Mouse (Mus musculus) cerebellum, postnatal 36 days (tissue): Measurements from ENCODE around the gene Mpped2.

Source experiments
- DNase-seq, 2 experiments: peaks; one replicate each; pipeline ENCODE4 v3.0.0; 2021 to 2022; ENCODE audit warnings: mixed read lengths in 2 of 2

Gene Mpped2

DNA sequence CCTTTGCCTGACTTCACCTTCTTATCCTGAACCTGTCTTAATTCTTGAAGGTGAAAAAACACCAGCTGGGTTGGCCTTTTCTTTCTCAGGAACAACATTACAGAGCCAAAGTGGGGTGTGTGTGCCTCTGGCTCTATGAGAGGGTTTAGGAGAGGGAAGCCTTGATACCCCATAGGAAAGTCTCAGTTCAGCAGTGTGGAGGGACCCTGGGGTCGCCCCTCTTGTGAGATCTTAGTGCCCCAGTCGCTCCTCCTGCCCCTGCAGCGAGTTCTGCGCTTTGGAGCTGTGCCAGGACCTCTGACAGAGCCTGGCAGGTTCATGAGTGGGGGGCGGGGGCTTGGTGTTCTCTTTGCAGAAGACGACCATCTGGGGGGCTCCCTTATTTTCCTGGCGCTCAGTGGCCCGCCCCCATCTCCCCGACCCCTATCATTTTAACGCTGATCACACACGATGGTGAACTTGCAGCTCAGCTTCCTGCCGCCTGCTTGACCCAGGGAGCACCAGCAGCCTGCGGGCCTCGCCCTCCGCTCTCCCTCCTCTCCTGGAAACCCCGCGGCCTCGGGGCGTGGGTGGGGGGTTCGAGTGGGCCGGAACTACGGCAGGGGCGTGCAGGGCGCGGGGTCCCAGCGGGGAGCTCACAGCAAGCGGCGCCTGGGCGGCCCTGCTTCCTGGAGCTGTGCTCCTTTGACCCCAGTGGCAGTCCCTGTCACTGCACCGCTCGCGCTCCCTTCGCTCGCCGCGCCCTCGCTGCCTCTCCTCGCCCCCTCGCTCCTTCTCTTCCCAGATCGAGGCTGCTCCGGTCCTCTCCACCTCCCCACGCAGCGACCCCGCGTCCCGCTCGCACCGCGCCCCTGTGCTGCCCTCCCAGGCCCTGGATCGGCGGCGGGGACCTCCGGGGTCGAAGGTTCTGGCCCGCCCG is at the start of gene Mpped2:
TSS of gene Mpped2 (plus strand) at position 487 of the 919 bp plus-strand sequence.
- peak; percentile 65 to 71 for DNase-seq

GRCm38 (mm10) chr2:106644782-106645181 is 48.3 kb upstream of the Mpped2 start:
- DNase-seq: no peak

DNA sequence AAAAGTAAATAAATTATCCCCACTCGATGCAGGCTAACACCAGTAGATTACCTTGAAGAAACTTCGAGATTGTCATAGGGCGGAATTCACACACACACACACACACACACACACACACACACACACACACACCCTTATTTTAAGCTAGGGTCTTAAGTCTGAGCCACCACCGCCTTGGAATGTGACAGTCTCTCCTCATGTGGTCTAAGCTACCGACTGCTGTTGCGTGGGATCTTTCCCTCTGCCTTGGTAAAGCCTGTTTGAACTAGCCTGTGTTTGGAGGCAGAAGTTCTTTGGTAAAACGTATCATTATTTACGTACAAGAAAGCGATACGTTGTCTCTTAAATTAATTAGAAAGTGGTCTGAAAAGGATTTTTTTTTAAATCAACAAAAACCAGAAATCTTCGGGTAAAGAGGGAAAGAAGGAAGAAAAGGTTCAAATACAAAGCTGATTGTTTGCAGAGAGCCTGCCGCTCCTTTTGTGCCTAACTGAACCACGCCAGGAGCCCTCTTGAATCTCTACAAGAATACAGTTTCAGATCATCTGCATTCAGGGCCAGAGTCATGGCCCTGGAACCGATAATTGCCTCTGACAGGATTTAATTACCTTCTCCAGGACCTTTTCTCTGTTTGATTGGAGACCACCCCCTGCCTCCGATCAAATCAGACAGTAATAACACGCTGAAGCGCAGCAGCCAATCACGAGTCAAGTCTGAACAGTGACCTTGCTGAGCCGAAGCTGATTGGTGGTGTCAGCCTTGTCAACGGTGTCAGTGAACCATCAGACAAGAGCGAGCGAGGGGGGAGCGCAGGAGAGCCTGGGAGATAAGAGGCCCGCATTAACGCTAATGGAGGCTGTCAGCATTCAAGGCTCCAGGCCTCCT is 43.1 kb upstream of the Mpped2 start:
- peak; percentile 86 to 88 for DNase-seq

GRCm38 (mm10) chr2:106652151-106652550 is 40.9 kb upstream of the Mpped2 start:
- no peak for DNase-seq

DNA sequence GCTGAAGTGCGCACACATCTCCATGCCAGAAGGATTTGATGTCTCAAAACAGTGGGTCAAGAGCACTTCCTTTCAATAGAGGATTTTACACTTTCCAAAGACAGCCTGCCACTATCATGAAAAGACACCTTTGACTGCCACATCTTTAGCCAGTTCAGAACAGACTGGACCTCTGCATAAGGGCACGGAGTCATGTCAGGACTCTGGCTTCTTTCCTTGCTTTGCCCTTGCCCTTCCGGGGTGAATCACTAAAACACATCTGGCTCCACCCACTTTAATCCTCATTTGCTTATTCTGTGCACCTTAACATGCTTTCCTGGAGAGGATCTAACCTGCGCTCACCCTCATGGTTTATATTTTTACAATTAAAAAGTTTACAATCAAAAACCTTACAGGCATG is 40.3 kb upstream of the Mpped2 start:
- DNase-seq: no peak

DNA sequence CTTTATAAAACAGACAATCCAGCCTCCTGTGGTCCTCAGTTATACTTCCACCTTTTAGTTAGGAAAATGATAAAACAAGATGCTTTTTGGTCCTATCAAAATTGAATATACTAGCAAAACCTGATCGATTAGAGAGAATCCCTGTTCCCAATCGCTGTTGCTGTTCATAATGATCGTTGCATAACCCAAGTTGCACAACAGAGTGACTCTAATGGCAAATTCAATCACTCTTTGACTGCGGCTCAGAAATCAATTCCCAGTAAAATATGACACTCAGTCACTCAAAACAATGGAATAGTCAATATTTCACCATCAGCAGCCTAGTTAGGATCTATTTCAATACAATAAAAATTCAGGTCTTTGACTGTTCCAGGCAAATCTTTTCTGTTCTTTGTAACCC is 39.8 kb upstream of the Mpped2 start:
- no peak for DNase-seq

- DNase-seq: no peak
Measured at GRCm38 (mm10) chr2:106655271-106655670, 37.8 kb upstream of the Mpped2 start.

GRCm38 (mm10) chr2:106665271-106665670 is 27.8 kb upstream of the Mpped2 start:
- no peak for DNase-seq

GRCm38 (mm10) chr2:106674319-106674718 is 18.8 kb upstream of the Mpped2 start:
- no peak for DNase-seq

GRCm38 (mm10) chr2:106677449-106677848 is 15.6 kb upstream of the Mpped2 start:
- DNase-seq: no peak

- DNase-seq: no peak
Measured at GRCm38 (mm10) chr2:106679720-106680455, 13.2 kb upstream of the Mpped2 start.

GRCm38 (mm10) chr2:106683185-106683831 is 9.8 kb upstream of the Mpped2 start:
- no peak for DNase-seq

GRCm38 (mm10) chr2:106683832-106684231 is 9.2 kb upstream of the Mpped2 start:
- DNase-seq: no peak

DNA sequence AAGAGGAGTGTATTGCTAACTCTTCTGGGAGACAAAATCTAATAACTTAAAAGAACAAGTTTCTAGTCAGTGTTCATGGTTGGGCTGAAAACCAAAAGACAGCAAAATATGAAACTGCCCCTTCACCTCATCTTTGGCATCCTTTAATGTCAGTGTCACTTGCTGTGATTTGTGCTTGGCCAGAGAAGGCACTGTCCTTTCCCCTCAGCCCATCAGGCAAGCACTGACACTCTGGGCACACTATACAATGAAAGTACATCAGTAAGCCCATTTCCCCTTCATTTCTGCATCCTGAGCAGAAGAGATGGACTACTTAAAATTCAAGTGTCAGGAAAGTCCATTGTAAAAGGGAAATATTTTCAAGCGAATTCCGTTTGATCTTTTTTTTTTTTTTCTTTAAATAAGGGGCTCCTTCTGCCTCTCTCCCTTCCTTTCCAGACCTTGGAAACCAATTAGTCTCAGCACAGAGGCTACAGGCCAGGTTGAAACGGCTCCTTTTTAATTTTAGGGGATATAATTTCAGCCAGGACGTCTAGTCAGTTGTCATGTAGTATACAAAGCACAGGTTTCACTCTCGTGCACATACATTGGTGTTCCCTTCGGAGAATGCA is 1.2 kb upstream of the Mpped2 start:
- DNase-seq: no peak

DNA sequence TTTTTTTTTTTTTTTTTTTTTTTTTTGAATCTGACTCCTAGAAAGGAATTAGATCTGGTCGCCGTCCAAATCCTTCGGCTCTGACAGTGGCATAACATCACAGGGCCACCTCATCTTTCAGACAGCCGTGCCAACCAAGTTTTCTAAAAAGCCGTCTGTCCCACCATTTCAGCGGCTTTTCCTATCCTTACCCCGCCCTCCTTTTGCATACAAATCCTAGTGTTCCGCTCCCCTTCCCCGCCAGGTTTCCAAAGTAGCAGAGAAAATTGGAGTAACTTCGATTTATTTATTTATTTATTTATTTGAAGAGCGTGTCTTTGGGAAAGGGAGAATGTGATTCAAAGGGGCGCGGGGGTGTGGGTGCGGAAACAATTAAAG is 675 bp upstream of the Mpped2 start:
- DNase-seq: no peak

DNA sequence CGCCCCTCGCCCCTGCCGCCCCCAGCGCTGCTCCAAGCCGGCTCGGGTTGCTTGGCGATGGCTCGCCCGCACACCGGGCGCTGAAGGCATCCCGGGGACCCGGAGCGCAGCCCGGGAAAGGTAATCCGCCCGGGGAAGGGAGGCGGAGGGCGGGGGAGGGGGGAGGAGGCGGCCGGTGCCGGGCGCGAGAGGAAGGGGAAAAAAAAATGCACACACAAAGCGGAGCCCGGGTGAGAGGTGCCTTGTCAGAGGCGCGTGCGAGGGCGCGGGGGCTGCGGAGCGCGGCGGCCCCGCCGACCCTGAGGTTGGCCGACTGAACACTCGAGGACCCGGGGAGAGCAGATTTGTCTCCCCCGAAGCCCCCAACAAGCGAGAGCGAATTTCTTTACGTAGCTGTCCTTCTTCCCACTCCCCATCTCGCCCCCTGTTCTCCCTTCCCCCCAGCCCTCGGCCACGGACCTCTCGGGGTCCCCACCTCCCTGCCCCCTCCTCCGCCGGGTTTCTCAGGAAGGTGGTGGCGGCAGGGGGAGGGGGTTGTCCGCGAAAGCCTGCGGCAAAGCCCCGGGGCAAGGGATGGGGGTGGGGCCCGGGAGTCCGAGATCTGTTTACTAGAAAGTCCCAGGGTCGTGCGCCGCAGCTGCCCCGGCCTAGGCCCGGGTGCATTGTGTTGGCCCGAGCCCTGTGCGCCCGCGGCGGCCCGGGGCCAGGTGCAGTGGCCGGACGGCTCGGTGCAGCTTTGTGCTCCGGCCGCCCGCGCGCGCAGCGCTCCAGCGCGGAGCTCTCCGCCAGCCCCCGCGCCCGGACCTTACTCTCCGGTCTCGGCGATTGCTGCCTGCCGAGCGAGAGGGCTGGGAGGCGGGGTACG is 865 bp downstream of the Mpped2 start:
- DNase-seq: peak; percentile 68 to 73

- no peak for DNase-seq
Measured at GRCm38 (mm10) chr2:106694567-106694885, 1.5 kb downstream of the Mpped2 start.

DNA sequence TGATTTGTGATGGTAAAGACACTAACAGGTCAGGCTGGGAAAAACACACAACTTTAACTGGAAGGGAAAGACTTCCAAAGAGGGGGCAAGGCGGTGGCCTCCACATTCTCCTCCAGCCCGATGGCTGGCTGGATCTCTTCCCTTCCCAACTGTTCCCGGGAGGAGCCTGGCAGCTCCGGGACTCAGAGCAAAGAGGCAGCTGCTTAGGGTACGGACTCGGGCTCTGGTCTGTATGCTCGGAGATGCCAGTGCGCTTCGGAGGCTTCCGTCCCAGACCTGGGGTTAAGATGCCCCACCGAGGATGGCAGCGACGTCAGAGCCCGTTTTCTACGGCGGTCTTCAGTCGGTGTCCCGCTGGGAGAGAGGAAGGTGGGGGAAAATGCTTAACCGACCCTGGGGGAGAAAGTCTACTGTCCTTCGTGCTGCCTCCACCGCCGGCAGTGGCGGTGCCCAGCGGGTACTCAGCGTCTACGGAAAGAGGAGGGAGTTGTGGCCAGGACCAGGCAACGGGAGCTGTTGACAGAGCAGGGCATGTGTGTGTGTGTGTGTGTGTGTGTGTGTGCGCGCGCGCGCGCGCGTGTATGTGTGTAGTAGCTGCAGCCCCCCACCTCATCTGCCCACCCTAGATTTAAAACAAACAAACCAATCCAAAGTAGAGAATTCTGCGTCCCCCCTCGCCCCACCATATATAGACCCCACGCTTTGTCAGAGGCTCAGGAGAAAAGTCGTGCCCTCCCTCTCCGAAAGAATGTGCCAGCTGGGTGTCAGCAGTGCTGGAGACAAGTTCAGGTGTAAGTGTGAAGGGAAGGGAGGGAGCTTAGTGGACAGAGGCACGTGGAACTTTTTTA is 2.0 kb downstream of the Mpped2 start:
- peak; percentile 62 to 64 for DNase-seq

DNA sequence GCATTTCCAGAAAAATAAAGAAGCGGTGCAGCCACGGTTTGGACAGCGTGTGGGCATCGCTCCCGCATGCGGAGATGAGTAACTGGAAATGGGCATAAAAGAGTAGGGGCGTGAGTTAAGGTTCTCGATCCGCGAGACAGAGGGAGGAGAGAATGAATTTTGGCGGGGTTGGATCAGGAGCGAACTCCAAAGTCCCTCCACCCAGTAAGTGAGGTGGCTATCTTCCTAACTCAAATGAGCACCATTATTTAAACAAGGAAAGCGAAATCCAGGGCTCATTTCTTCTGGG is 2.6 kb downstream of the Mpped2 start:
- DNase-seq: no peak

DNA sequence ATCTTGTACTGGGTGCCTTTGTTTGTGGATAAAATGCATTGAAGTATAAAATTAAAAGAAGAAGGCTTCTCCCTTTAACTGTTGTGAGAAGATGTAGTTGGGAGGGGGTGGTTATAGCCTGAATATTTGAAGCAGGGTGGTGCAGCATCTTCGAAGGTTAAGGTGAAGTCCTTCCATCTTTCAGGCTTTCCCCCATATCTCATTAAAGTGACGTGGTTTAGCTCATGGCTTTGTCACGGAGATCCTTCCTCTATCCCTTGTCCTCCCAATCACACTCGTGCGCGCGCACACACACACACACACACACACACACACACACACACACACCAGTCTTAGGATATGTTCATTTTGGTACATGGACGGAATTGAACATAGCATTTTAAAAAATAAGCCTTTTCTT is 3.3 kb downstream of the Mpped2 start:
- no peak for DNase-seq
